Mouse (Mus musculus) testis, adult 2 months (tissue): Measurements from ENCODE around the gene Creb1. TPM values are rescaled to one million over a fixed set of nuclear protein-coding genes. Genes with fewer than 3 reads are reported as not detected.

Experiments
- H3K27ac ChIP-seq: fragments of 200-500 bp; 2 replicates; pipeline ENCODE4 v1.5.1; 2012; ENCODE audit warnings: low read depth, low read length; ENCODE audit not compliant: control insufficient read depth, insufficient read depth
- H3K27me3 ChIP-seq: fragments of 200-500 bp; 2 replicates; pipeline ENCODE4 v1.6.1; 2012; ENCODE audit warnings: mild to moderate bottlenecking, low read length, moderate library complexity; ENCODE audit not compliant: control insufficient read depth, insufficient read depth
- H3K36me3 ChIP-seq: fragments of 200-500 bp; 2 replicates; pipeline ENCODE4 v1.6.1; 2012; ENCODE audit warnings: mild to moderate bottlenecking, low read length; ENCODE audit not compliant: control insufficient read depth, insufficient read depth
- H3K4me1 ChIP-seq: fragments of 200-500 bp; 2 replicates; pipeline ENCODE4 v1.6.1; 2012; ENCODE audit warnings: low read length; ENCODE audit not compliant: control insufficient read depth, insufficient read depth
- H3K4me3 ChIP-seq: fragments of 200-500 bp; 2 replicates; pipeline ENCODE4 v1.5.1; 2012; ENCODE audit warnings: low read depth, mild to moderate bottlenecking, low read length, moderate library complexity, mixed read lengths; ENCODE audit not compliant: control insufficient read depth
- CTCF ChIP-seq: fragments of 200-500 bp; IDR thresholded peaks from 2 replicates; pipeline ENCODE4 v1.5.1; 2012; ENCODE audit warnings: low read depth, mild to moderate bottlenecking, inconsistent platforms, low read length, moderate library complexity; ENCODE audit not compliant: control insufficient read depth, insufficient read depth, insufficient replicate concordance
- POLR2A ChIP-seq: fragments of 200-500 bp; IDR thresholded peaks from 2 replicates; pipeline ENCODE4 v1.6.1; 2012; ENCODE audit warnings: low read depth, mild to moderate bottlenecking, inconsistent platforms, low read length, moderate library complexity; ENCODE audit not compliant: control insufficient read depth
- polyA plus RNA-seq: library from polyadenylated mRNA; depleted of rRNA; stranded (reverse); fragments of >200 nt; gene quantifications from 2 replicates; pipeline ENCODE4 v1.2.3, GENCODE M21; 2012; rRNA removed

Gene Creb1
- 8.2 and 9.3 TPM in 2 replicates for polyA plus RNA-seq

GRCm38 (mm10) chr1:64532589-64533470, at the start of gene Creb1:
Gene Creb1 (plus strand): TSS chr1:64532645.
- peaks cover 4% of the 10 kb centered on the region for H3K4me1 ChIP-seq
- H3K27ac ChIP-seq, result peak within 1 kb of the TSS; percentile 95
- peak; percentile 82; the same call in 1 of the 2 replicates for TF ChIP-seq POLR2A
- TF ChIP-seq CTCF, result no peak

GRCm38 (mm10) chr1:64488521-64489029, 43.9 kb upstream of the Creb1 start:
- H3K4me3 ChIP-seq, result no peak overlapping the region
- TF ChIP-seq CTCF (no peak), POLR2A (no peak)
- no peak overlapping the region for H3K27ac ChIP-seq
- no peaks in the 10 kb centered on the region for H3K36me3 ChIP-seq
- H3K27me3 ChIP-seq, result no peaks in the 10 kb centered on the region
- H3K4me1 ChIP-seq, result no peaks in the 10 kb centered on the region

More at GRCm38 (mm10) chr1:64532589-64533470, at the start of gene Creb1:
- no peaks in the 10 kb centered on the region for H3K27me3 ChIP-seq
- no peaks in the 10 kb centered on the region for H3K36me3 ChIP-seq
- peak within 1 kb of the TSS; percentile 83 for H3K4me3 ChIP-seq

GRCm38 (mm10) chr1:64496803-64497202, 35.6 kb upstream of the Creb1 start:
- no peaks in the 10 kb centered on the region for H3K36me3 ChIP-seq
- H3K4me3 ChIP-seq, result no peak overlapping the region
- TF ChIP-seq CTCF, result no peak
- no peaks in the 10 kb centered on the region for H3K4me1 ChIP-seq
- H3K27me3 ChIP-seq, result no peaks in the 10 kb centered on the region
- no peak overlapping the region for H3K27ac ChIP-seq

GRCm38 (mm10) chr1:64501382-64502140, 30.9 kb upstream of the Creb1 start:
- no peak overlapping the region for H3K4me3 ChIP-seq
- no peaks in the 10 kb centered on the region for H3K4me1 ChIP-seq
- no peak overlapping the region for H3K27ac ChIP-seq
- TF ChIP-seq CTCF (no peak), POLR2A (no peak)
- no peaks in the 10 kb centered on the region for H3K27me3 ChIP-seq
- no peaks in the 10 kb centered on the region for H3K36me3 ChIP-seq

DNA sequence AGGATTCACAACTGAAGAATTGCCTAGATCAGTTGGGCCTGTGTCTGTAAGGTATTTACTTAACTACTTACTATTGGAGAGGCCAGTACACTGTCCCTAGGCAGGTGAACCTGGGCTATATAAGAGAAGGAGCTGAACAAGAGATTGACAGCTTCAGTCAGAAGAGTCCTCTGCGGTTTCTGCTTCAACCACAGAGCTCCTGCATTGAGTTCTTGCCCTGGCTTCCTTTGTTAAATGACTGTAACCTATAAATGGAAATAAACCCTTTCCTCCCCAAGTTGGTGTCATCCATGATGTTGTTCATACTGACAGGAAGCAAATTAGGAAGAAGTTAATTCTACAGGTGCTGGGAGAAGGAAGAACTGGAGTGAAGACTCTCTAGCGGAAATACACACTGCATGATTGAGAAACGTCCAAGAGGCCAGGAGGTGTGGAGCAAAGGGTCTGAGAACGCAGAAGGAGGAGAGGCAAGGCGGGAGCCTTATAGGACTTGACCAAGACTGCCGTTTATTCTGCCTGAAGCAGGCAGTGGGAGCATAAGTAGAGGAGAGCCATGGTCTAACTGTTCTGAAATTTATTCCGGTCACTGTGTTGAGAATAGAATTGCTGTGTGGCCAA, 23.9 kb upstream of the Creb1 start:
- Histone ChIP-seq H3K36me3 (no peaks in the 10 kb centered on the region), H3K4me3 (no peak overlapping the region), H3K27ac (no peak overlapping the region), H3K4me1 (no peaks in the 10 kb centered on the region), H3K27me3 (no peaks in the 10 kb centered on the region)
- no peak for TF ChIP-seq POLR2A
- TF ChIP-seq CTCF, result no peak

GRCm38 (mm10) chr1:64509678-64510077, 22.8 kb upstream of the Creb1 start:
- no peaks in the 10 kb centered on the region for H3K4me1 ChIP-seq
- no peak overlapping the region for H3K4me3 ChIP-seq
- TF ChIP-seq CTCF (no peak), POLR2A (no peak)
- H3K27ac ChIP-seq, result no peak overlapping the region
- H3K27me3 ChIP-seq, result no peaks in the 10 kb centered on the region
- H3K36me3 ChIP-seq, result no peaks in the 10 kb centered on the region

GRCm38 (mm10) chr1:64514184-64514583, 18.3 kb upstream of the Creb1 start:
- Histone ChIP-seq H3K27ac (no peak overlapping the region), H3K36me3 (no peaks in the 10 kb centered on the region), H3K4me3 (no peak overlapping the region), H3K27me3 (no peaks in the 10 kb centered on the region), H3K4me1 (no peaks in the 10 kb centered on the region)
- TF ChIP-seq CTCF (no peak), POLR2A (no peak)
